Mouse (Mus musculus) cerebellum, adult 9-11 months (tissue): ENCODE measurements around the gene 4930519G04Rik.
"Not testable (repeated sequence)": the region's sequence is repeated elsewhere in the genome, so short reads cannot be mapped to it uniquely, and the experiment has no call there.

Experiments
- DNase-seq: peaks from one replicate; pipeline ENCODE4 v3.0.0; 2022

4930519G04Rik gene

DNA sequence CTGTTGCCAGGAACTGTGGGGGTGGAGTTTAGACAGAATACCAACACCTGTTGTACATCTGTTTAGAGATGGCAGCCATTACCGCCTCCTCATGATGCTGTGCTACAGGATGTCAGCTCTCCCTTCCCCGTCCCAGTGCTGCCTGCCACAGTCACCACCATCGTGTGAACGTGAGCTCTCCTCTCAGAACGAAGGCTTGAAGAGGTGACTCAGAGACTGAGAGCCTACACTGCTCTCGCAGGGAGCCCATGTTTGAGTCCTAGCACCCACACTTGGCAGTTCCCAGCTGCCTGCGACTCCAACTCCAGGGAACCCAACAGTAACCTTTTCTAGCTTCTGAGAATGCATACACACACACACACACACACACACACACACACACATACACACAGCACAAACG, 61.4 kb downstream of the 4930519G04Rik start:
- DNase-seq = no peak

- DNase-seq = no peak
Measured at GRCm38 (mm10) chr5:114915854-114916253, 62.4 kb downstream of the 4930519G04Rik start.

DNA sequence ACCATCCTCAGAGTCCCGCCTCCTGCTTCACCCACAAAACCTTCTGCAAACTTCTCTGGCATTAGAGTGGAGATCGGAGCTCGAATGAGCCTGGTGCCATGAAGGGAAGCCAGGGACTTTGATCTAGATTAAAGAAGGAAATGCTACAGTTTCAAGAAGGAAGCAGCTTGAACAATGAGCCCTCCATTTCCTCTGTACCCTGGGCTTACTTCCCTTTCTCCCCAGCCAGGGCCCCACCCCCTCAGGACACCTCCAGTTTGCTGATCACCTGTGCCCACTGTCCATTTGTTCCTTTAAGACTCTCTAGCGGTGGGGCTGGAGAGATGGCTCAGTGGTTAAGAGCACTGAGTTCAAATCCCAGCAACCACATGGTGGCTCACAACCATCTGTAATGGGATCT, 63.3 kb downstream of the 4930519G04Rik start:
- DNase-seq = no peak

DNA sequence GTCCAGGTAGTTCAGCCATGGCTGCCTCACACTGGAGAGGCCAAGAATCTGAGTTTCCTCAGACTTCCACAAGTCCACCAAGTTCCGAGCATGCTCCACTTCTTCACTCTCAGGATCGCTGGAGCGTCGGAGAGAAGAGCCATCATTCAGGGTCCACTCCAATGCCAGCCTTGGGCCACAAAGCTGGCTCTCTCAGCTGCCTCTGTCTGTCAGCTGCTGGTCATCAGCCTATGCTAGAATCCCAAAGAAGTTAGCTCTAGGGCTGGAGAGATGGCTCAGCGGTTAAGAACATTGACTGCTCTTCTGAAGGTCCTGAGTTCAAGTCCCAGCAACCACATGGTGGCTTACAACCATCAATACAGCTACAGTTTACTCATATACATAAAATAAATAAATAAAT, 63.9 kb downstream of the 4930519G04Rik start:
- not testable (repeated sequence) for DNase-seq

GRCm38 (mm10) chr5:114921551-114922365, 68.3 kb downstream of the 4930519G04Rik start:
- DNase-seq = no peak

DNA sequence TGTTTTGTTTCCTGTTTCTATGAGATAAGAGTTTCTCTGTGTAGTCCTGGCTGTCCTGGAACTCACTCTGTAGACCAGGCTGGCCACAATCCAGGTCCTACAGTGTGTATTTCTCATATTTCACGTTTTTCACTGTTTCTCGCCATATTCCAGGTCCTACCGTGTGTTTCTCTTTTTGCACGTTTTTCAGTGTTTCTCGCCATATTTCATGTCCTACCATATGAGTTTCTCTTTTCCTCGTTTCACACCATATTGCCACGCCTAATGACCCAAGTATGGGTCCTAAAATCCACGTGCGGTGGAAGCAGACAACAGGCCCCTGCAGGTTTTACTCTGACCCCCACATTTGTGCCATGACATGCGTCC, 68.9 kb downstream of the 4930519G04Rik start:
- no peak for DNase-seq

DNA sequence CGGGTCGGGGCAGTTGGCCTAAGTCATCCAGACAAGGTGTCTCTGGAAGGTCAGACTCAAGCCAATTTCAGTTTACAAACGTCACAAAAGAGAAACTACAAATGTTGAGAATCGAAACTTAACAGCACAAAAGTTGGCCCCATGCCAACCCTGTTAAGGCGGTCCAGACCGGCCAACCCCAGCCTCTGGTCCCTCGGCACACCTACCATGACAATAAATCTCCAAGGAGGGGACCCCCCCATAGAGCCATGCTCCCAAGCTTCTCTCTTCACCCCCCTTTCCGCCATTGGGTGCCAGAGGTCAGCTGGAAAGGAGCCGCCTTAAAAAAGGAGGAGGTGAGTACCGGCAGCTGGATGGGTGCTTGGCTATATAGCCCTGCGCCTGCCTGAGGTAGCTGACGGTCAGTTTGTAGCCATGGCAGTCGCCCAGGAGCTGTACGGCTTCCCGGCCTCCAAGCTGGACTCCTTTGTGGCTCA, 69.6 kb downstream of the 4930519G04Rik start, which contains the start of gene Oasl1:
TSS of gene Oasl1 (plus strand) at position 243 of the 476 bp plus-strand sequence.
- no peak for DNase-seq

GRCm38 (mm10) chr5:114926153-114926684, 72.8 kb downstream of the 4930519G04Rik start:
- no peak for DNase-seq

DNA sequence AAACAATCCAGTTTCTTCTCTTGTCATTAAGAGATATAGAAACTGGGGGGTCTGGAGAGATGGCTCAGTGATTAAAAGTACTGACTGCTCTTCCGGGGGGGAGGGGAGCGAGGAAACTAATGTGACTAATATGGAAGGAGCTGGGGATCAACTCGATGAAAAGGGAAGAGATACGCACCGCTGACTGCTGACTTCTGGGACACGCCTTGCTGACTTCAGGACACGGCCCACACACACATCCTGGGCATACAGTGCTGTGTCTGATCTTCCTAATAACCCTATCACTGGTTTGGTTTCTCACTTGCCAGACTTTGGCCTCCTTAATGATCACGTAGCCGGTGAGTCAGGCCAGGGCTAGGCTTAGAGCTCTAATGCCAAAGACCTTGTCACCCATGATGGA, 73.3 kb downstream of the 4930519G04Rik start:
- DNase-seq = no peak

- no peak for DNase-seq
Measured at GRCm38 (mm10) chr5:114931626-114932025, 78.2 kb downstream of the 4930519G04Rik start.

DNA sequence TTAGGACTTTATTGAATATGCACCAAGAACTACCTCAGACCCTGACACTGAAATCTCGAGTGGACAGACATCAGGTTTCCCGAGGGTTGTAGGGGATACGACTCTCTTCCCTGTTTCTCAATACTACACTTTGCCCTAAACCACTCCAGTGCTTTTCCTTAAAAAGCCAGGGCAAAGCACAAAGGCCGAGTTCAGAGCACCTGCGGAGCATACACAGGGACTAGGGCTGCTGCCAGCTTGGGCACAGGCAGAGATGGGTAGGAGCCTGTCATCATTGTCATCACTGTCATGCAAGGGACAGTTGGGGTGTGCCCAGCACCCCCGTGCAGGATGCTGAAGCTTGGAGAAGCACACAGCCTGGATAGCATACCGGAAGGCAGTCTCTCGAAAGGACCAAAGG, 79.7 kb downstream of the 4930519G04Rik start:
- no peak for DNase-seq
